Mouse (Mus musculus): ENCODE data around the gene Hnrnpm. TPM values are rescaled to one million over a fixed set of nuclear protein-coding genes. Genes with fewer than 3 reads are reported as not detected.
"Not testable (repeated sequence)": the region's sequence is repeated elsewhere in the genome, so short reads cannot be mapped to it uniquely, and the experiment has no call there.

Hnrnpm gene
- polyA plus RNA-seq, 1 experiment = 434 TPM

- no peaks in the 10 kb centered on the region for H3K4me1 ChIP-seq (ENCODE audit: control insufficient read depth, insufficient read depth, low read length)
- no peak overlapping the region for H3K4me3 ChIP-seq (ENCODE audit: insufficient read depth, low read length)
- TF ChIP-seq POLR2A (IDR thresholded peaks at IDR 0.05; ENCODE audit: low read depth, low read length) (no peak), CTCF (IDR thresholded peaks at IDR 0.05; ENCODE audit: borderline replicate concordance, insufficient read depth, low read length) (no peak)
- H3K27ac ChIP-seq (ENCODE audit: insufficient read depth, low read length) = no peak overlapping the region
These were observed 54.9 kb downstream of the Hnrnpm start for GRCm38 (mm10) chr17:33631796-33632195.

GRCm38 (mm10) chr17:33631236-33631635 lies 55.4 kb downstream of the Hnrnpm start:
- H3K27ac ChIP-seq (ENCODE audit: insufficient read depth, low read length) = no peak overlapping the region
- H3K4me1 ChIP-seq (ENCODE audit: control insufficient read depth, insufficient read depth, low read length) = no peaks in the 10 kb centered on the region
- H3K4me3 ChIP-seq (ENCODE audit: insufficient read depth, low read length) = no peak overlapping the region
- no peak for TF ChIP-seq CTCF (IDR thresholded peaks at IDR 0.05; ENCODE audit: borderline replicate concordance, insufficient read depth, low read length)

GRCm38 (mm10) chr17:33630171-33630895 lies 56.3 kb downstream of the Hnrnpm start:
- H3K27ac ChIP-seq (ENCODE audit: insufficient read depth, low read length) = peak overlapping the region; percentile 9; the same call in 1 of the 2 replicates

GRCm38 (mm10) chr17:33629487-33630125 lies 57.1 kb downstream of the Hnrnpm start:
- peak overlapping the region; percentile 40 for H3K4me3 ChIP-seq (ENCODE audit: insufficient read depth, low read length)
- TF ChIP-seq CTCF (IDR thresholded peaks at IDR 0.05; ENCODE audit: borderline replicate concordance, insufficient read depth, low read length) (no peak), POLR2A (IDR thresholded peaks at IDR 0.05; ENCODE audit: low read depth, low read length) (no peak; the same call in 1 of the 2 replicates)
- no peaks in the 10 kb centered on the region for H3K4me1 ChIP-seq (ENCODE audit: control insufficient read depth, insufficient read depth, low read length)
- H3K27ac ChIP-seq (ENCODE audit: insufficient read depth, low read length) = peak overlapping the region; percentile 72

More at GRCm38 (mm10) chr17:33630171-33630895, 56.3 kb downstream of the Hnrnpm start:
- H3K4me3 ChIP-seq (ENCODE audit: insufficient read depth, low read length) = no peak overlapping the region
- TF ChIP-seq POLR2A (IDR thresholded peaks at IDR 0.05; ENCODE audit: low read depth, low read length) = no peak
- no peak for TF ChIP-seq CTCF (IDR thresholded peaks at IDR 0.05; ENCODE audit: borderline replicate concordance, insufficient read depth, low read length)
- H3K4me1 ChIP-seq (ENCODE audit: control insufficient read depth, insufficient read depth, low read length) = no peaks in the 10 kb centered on the region

GRCm38 (mm10) chr17:33628621-33629486 lies 57.8 kb downstream of the Hnrnpm start, which contains the start of gene Zfp414:
Gene Zfp414, plus strand, starts transcription at chr17:33629090.
- H3K4me1 ChIP-seq (ENCODE audit: control insufficient read depth, insufficient read depth, low read length) = no peaks in the 10 kb centered on the region
- H3K4me3 ChIP-seq (ENCODE audit: insufficient read depth, low read length) = peak within 1 kb of the TSS; percentile 44
- TF ChIP-seq POLR2A (IDR thresholded peaks at IDR 0.05; ENCODE audit: low read depth, low read length) (peak; percentile 77), CTCF (IDR thresholded peaks at IDR 0.05; ENCODE audit: borderline replicate concordance, insufficient read depth, low read length) (no peak)
- peak within 1 kb of the TSS; percentile 87 for H3K27ac ChIP-seq (ENCODE audit: insufficient read depth, low read length)

GRCm38 (mm10) chr17:33627281-33627680 lies 59.4 kb downstream of the Hnrnpm start:
- H3K4me3 ChIP-seq (ENCODE audit: insufficient read depth, low read length) = no peak overlapping the region
- no peaks in the 10 kb centered on the region for H3K4me1 ChIP-seq (ENCODE audit: control insufficient read depth, insufficient read depth, low read length)
- TF ChIP-seq POLR2A (IDR thresholded peaks at IDR 0.05; ENCODE audit: low read depth, low read length) = no peak
- TF ChIP-seq CTCF (IDR thresholded peaks at IDR 0.05; ENCODE audit: borderline replicate concordance, insufficient read depth, low read length) = no peak
- no peak overlapping the region for H3K27ac ChIP-seq (ENCODE audit: insufficient read depth, low read length)

GRCm38 (mm10) chr17:33613726-33614125 lies 72.9 kb downstream of the Hnrnpm start:
- H3K4me3 ChIP-seq (ENCODE audit: insufficient read depth, low read length); H3K4me1 ChIP-seq (ENCODE audit: control insufficient read depth, insufficient read depth, low read length); H3K27ac ChIP-seq (ENCODE audit: insufficient read depth, low read length): not testable (repeated sequence)

- no peak for TF ChIP-seq CTCF (IDR thresholded peaks at IDR 0.05; ENCODE audit: borderline replicate concordance, insufficient read depth, low read length)
- no peak for TF ChIP-seq POLR2A (IDR thresholded peaks at IDR 0.05; ENCODE audit: low read depth, low read length)
These were observed 76.1 kb downstream of the Hnrnpm start for GRCm38 (mm10) chr17:33610548-33610947.

GRCm38 (mm10) chr17:33607273-33607672 lies 79.4 kb downstream of the Hnrnpm start:
- no peaks in the 10 kb centered on the region for H3K4me1 ChIP-seq (ENCODE audit: control insufficient read depth, insufficient read depth, low read length)
- TF ChIP-seq POLR2A (IDR thresholded peaks at IDR 0.05; ENCODE audit: low read depth, low read length) (no peak), CTCF (IDR thresholded peaks at IDR 0.05; ENCODE audit: borderline replicate concordance, insufficient read depth, low read length) (no peak)
- H3K4me3 ChIP-seq (ENCODE audit: insufficient read depth, low read length) = no peak overlapping the region
- H3K27ac ChIP-seq (ENCODE audit: insufficient read depth, low read length) = no peak overlapping the region

More at GRCm38 (mm10) chr17:33610548-33610947, 76.1 kb downstream of the Hnrnpm start:
- Histone ChIP-seq H3K4me3 (ENCODE audit: insufficient read depth, low read length) (no peak overlapping the region), H3K27ac (ENCODE audit: insufficient read depth, low read length) (no peak overlapping the region), H3K4me1 (ENCODE audit: control insufficient read depth, insufficient read depth, low read length) (no peaks in the 10 kb centered on the region)

Data from embryonic fibroblast, embryonic 13.5 days (primary cell).